Mouse (Mus musculus) limb, embryonic 11.5 days (tissue): ENCODE results near the gene Kremen1. TPM values are rescaled to one million over a fixed set of nuclear protein-coding genes. Genes with fewer than 3 reads are reported as not detected.

Source experiments
- ATAC-seq: fragments of 200-750 bp; cut with Nextera tagmentation; 2 replicates; pipeline ENCODE4 v1.8.0; 2017; ENCODE audit warnings: low read depth; ENCODE audit not compliant: insufficient number of reproducible peaks, low FRiP score, low TSS enrichment
- DNase-seq: peaks from one replicate; pipeline ENCODE4 v3.0.0-alpha.2; 2015; ENCODE audit warnings: low spot score
- H3K27ac ChIP-seq: fragments of 300-500 bp; sonication (generic); replicated peaks from 2 replicates; pipeline ENCODE4 v1.5.1; 2014; ENCODE audit warnings: low read depth, mild to moderate bottlenecking, low read length
- H3K27me3 ChIP-seq: fragments of 300-500 bp; sonication (generic); 2 replicates; pipeline ENCODE4 v1.6.1; 2014; ENCODE audit warnings: mild to moderate bottlenecking, low read length, mixed read lengths; ENCODE audit not compliant: control insufficient read depth, insufficient read depth
- H3K36me3 ChIP-seq: fragments of 300-500 bp; sonication (generic); 2 replicates; pipeline ENCODE4 v1.6.1; 2014; ENCODE audit warnings: mild to moderate bottlenecking, low read length, moderate library complexity, mixed read lengths; ENCODE audit not compliant: control insufficient read depth, insufficient read depth
- H3K4me1 ChIP-seq: fragments of 300-500 bp; sonication (generic); 2 replicates; pipeline ENCODE4 v1.6.1; 2014; ENCODE audit warnings: low read length, mixed read lengths; ENCODE audit not compliant: control insufficient read depth, insufficient read depth
- H3K4me2 ChIP-seq: fragments of 300-500 bp; sonication (generic); 2 replicates; pipeline ENCODE4 v1.6.1; 2014; ENCODE audit warnings: low read depth, mild to moderate bottlenecking, moderate library complexity; ENCODE audit not compliant: severe bottlenecking
- H3K4me3 ChIP-seq: fragments of 300-500 bp; sonication (generic); 2 replicates; pipeline ENCODE4 v1.5.1; 2014; ENCODE audit warnings: low read depth, low read length
- H3K9ac ChIP-seq: fragments of 300-500 bp; sonication (generic); 2 replicates; pipeline ENCODE4 v1.6.1; 2014; ENCODE audit warnings: mild to moderate bottlenecking, low read length
- H3K9me3 ChIP-seq: fragments of 300-500 bp; sonication (generic); 2 replicates; pipeline ENCODE4 v1.6.1; 2016; ENCODE audit warnings: low read length; ENCODE audit not compliant: control insufficient read depth
- WGBS: fragments of 180-500 bp; shearing (Covaris S2); extraction: QIAGEN DNeasy Blood & Tissue Kit; methylation state at CpG from one replicate; pipeline ENCODE4 v1.1.7; 2014; 5-methylcytosine and 5-hydroxymethylcytosine counted together
- polyA plus RNA-seq: library from polyadenylated mRNA; unstranded; fragments of >200 nt; fragmentation: Nextera tagmentation; extraction: Ambion mirVana; gene quantifications from 2 replicates; pipeline ENCODE4 v1.2.1, GENCODE M21; 2014

The Kremen1 gene
- polyA plus RNA-seq, 1 experiment from 2014 or later, result 10.3 TPM

DNA sequence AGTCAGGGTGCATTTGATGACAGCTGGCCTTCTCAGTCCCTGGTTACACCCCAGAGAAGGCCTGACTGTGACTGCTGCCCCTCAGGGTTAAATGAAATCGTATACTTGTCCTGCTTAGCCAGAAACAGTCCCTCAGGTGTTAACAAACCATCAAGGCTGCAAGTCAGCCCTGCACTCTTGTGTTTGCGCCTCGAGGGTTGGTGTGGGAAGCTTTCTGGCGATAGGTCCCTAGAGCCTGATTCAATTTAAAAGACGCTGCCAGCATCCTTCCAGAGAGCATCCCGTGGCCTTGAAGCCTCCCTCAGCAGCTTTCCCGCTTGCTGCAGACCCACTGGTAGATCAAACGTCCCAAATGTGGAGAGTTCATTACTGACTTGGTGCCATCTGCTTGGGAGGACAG, 82.0 kb downstream of the Kremen1 start:
- Histone ChIP-seq H3K27ac (no peak overlapping the region), H3K4me1 (0 out of 2 replicates have a peak, but pooled peaks cover 5% of the 10 kb centered on the region), H3K27me3 (no peaks in the 10 kb centered on the region), H3K4me3 (no peak overlapping the region), H3K36me3 (no peaks in the 10 kb centered on the region), H3K9me3 (no peaks in the 10 kb centered on the region), H3K9ac (no peak overlapping the region), H3K4me2 (no peak overlapping the region)
- WGBS, result 43% methylated on average over 8 of the region's 8 CpGs
- DNase-seq (no peak), ATAC-seq (no peak)

DNA sequence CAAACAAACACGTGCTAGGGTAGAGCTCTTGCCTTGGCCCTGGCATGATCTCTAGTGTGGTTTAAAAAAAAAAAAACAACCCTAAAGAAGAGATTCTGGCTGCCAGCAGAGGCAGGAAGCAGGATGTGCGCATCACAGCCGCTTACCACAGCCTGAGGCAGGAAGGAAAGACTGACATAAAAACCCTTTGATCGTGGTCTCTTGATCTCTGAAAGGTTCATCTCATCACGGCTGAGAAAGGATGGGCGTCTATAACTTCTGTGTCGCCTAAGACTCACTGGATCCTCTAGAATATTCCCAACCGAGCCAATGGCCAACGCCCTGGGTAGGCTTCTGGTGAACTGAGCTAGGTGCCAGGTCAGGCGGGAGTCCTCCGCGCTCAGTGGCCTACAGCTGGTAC, 84.2 kb downstream of the Kremen1 start:
- H3K4me1 ChIP-seq, result no peaks in the 10 kb centered on the region
- no peak overlapping the region for H3K4me3 ChIP-seq
- H3K9me3 ChIP-seq, result no peaks in the 10 kb centered on the region
- no peak overlapping the region for H3K9ac ChIP-seq
- no peaks in the 10 kb centered on the region for H3K27me3 ChIP-seq
- H3K27ac ChIP-seq, result no peak overlapping the region
- WGBS, result 71% methylated on average over 12 of the region's 12 CpGs
- DNase-seq (no peak), ATAC-seq (no peak)
- H3K4me2 ChIP-seq, result no peak overlapping the region
- no peaks in the 10 kb centered on the region for H3K36me3 ChIP-seq

DNA sequence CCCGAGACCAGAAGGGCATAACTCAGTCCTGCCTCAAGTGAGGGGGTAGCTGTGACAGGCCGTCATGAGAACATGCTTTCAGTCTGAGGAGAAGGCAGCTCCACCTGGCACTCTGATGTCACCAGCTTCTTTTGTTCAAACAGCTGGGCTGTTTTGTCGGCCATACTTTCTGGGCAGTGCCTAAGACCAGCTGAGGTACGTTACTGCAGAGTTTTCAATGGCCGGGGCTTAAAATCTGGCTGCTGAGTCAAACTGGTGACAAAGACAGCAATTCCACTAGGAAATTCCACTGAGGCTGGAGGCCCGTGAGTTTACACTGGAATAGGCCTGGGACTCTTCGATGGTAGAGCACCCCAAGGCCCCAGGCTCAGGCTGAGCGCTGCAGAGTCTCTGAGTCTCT, 84.7 kb downstream of the Kremen1 start:
- H3K36me3 ChIP-seq, result no peaks in the 10 kb centered on the region
- no peaks in the 10 kb centered on the region for H3K4me1 ChIP-seq
- DNase-seq, result no peak
- H3K9ac ChIP-seq, result no peak overlapping the region
- 79% methylated on average over 8 of the region's 8 CpGs for WGBS
- no peak overlapping the region for H3K4me3 ChIP-seq
- H3K27me3 ChIP-seq, result no peaks in the 10 kb centered on the region
- H3K4me2 ChIP-seq, result no peak overlapping the region
- H3K27ac ChIP-seq, result no peak overlapping the region
- no peaks in the 10 kb centered on the region for H3K9me3 ChIP-seq
- no peak for ATAC-seq

DNA sequence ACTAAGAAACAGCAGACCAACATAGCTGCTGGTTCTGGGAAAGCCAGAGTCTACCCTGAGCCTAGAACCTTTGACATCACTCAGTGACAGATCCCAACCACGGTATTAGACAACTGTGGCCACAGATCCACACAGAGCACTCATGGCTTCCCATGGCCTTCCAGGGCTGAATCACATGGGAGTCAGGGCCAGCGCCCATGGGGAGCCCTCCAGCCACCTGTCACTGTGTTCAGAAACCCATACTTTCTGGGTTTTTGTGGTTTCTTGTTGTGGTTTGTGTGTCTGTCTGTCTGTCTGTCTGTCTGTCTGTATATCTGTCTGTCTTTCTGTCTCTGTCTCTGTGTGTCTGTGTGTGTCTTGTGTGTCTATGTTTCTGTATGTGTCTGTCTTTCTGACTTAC, 85.5 kb downstream of the Kremen1 start:
- H3K27me3 ChIP-seq, result no peaks in the 10 kb centered on the region
- H3K4me3 ChIP-seq, result no peak overlapping the region
- no peak for DNase-seq
- H3K4me1 ChIP-seq, result no peaks in the 10 kb centered on the region
- no peaks in the 10 kb centered on the region for H3K36me3 ChIP-seq
- WGBS, result 84% methylated on average over 2 of the region's 2 CpGs
- H3K9ac ChIP-seq, result no peak overlapping the region
- H3K27ac ChIP-seq, result no peak overlapping the region
- no peak overlapping the region for H3K4me2 ChIP-seq
- H3K9me3 ChIP-seq, result no peaks in the 10 kb centered on the region
- ATAC-seq, result no peak

DNA sequence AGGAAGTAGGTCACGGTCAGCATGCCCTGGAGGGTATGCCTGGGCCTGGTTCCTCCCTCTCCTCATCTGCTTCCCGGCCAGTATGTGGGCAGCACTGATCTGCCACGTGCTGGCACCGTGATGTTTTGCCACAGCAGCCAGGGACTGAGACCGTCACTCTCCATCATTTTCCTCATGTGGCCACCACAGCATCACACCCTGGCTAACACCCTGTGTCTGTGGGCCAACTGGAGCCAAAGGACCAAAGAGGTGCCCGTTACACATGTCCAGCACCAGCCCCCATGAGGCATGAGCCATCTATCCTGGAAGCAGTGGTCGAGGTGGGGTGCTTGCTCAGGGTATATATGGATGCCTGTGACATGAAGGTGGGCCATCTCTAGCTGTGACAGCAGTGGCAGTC, 86.2 kb downstream of the Kremen1 start:
- H3K9ac ChIP-seq, result no peak overlapping the region
- H3K9me3 ChIP-seq, result no peaks in the 10 kb centered on the region
- H3K27ac ChIP-seq, result no peak overlapping the region
- H3K27me3 ChIP-seq, result no peaks in the 10 kb centered on the region
- no peaks in the 10 kb centered on the region for H3K4me1 ChIP-seq
- no peak overlapping the region for H3K4me3 ChIP-seq
- DNase-seq (no peak), ATAC-seq (no peak)
- no peaks in the 10 kb centered on the region for H3K36me3 ChIP-seq
- WGBS, result 89% methylated on average over 7 of the region's 7 CpGs
- H3K4me2 ChIP-seq, result no peak overlapping the region

DNA sequence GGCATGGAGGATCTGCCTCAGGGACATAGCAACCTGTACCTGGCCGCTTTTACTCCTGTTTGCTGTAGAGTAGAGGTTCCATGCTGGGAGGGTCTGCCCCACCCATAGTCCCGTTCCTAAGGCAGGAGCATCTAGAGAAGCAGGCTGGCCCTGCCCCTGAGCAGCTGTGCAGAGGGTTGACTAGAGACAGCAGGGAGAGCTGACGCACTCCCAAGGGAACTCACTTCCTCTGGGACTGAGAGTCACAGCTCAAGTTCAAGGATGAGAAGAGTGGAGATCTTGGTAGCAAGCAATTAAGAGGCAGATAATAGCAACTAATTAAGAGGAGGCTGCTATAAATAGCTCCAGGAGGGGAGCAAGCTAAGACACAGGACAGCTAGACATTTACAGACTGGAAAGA, 88.5 kb downstream of the Kremen1 start:
- H3K27ac ChIP-seq, result no peak overlapping the region
- ATAC-seq, result no peak
- no peaks in the 10 kb centered on the region for H3K9me3 ChIP-seq
- DNase-seq, result no peak
- H3K9ac ChIP-seq, result no peak overlapping the region
- H3K4me3 ChIP-seq, result no peak overlapping the region
- H3K36me3 ChIP-seq, result no peaks in the 10 kb centered on the region
- 57% methylated on average over 3 of the region's 3 CpGs for WGBS
- H3K4me1 ChIP-seq, result no peaks in the 10 kb centered on the region
- no peak overlapping the region for H3K4me2 ChIP-seq
- H3K27me3 ChIP-seq, result no peaks in the 10 kb centered on the region

DNA sequence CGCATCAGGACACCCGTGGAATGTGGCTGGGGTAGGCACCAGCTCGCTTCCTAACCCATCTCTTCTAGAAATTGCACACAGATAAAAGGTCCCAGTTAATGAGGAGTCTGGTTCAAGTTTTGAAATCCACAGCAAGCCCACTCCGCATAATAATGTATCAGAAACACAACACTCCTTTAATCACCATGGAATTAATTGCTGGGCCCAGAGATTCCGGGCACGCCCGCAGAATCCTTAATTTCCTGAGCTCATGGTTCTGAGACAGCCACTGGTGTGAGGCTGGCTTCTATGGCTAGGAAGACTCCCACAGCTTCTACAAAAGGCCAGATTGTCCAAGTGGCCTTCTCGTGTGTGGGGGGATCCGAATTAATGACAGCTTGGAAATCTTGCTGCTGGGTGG, 94.0 kb downstream of the Kremen1 start:
- Histone ChIP-seq H3K4me2 (no peak overlapping the region), H3K4me3 (no peak overlapping the region), H3K9ac (no peak overlapping the region), H3K36me3 (no peaks in the 10 kb centered on the region), H3K4me1 (peaks cover 13% of the 10 kb centered on the region; the same call in 1 of the 2 replicates), H3K27me3 (no peaks in the 10 kb centered on the region), H3K27ac (no peak overlapping the region), H3K9me3 (no peaks in the 10 kb centered on the region)
- no peak for DNase-seq
- WGBS, result 86% methylated on average over 9 of the region's 9 CpGs
- ATAC-seq, result no peak

DNA sequence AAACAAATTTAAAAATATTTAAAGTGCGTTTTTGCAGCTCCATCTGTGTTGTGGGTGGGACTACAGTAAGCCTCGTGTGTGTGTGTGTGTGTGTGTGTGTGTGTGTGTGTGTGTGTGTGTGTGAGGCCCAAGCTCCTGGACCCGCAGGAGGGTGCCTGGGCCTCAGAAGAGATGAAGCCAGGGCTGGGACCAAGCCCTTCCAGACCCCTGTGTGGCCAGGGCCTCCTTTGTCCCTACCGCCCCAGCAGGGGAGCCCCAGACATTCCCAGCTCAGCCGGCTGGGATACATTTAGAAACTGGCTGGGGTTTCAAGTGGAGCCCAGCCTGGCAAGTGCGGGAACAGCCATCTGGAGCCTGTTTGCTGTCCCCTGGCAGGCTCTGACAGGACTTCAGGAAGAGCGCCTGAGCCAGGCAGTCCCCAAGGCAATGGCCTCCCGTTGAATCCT, 95.9 kb downstream of the Kremen1 start:
- peak overlapping the region; percentile 72 for H3K27ac ChIP-seq
- H3K36me3 ChIP-seq, result no peaks in the 10 kb centered on the region
- no peak overlapping the region for H3K4me2 ChIP-seq
- ATAC-seq, result peak; percentile 52; the same call in 1 of the 2 replicates
- H3K9ac ChIP-seq, result 0 out of 2 replicates have a peak overlapping the region, but pooled peaks have one; percentile 37
- H3K9me3 ChIP-seq, result no peaks in the 10 kb centered on the region; the same call in 1 of the 2 replicates
- WGBS, result 12% methylated on average over 8 of the region's 8 CpGs
- no peaks in the 10 kb centered on the region for H3K27me3 ChIP-seq
- no peak overlapping the region for H3K4me3 ChIP-seq
- H3K4me1 ChIP-seq, result peaks cover 13% of the 10 kb centered on the region; the same call in 1 of the 2 replicates
- peak; percentile 77 for DNase-seq

DNA sequence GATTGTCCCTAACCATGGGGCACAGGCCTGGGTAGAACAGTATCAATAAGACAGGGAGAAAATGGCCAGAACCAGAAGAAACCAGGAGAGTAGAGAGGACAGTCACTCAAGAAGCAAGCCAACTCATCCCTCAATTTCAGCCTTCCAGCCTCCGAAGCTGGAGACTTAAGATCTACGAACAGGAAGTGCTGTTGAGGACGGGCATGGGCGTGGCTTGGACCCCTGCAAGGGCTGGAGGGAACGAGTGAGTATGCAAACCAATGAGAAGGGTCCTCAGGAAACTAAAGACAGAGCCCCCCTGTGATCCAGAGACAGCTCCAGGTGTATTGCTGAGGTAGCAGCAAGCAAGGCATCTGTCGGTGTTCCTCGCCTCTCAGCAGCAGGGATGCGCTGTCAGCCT, 97.0 kb downstream of the Kremen1 start:
- no peaks in the 10 kb centered on the region for H3K36me3 ChIP-seq
- 22% methylated on average over 8 of the region's 8 CpGs for WGBS
- DNase-seq (no peak), ATAC-seq (no peak)
- no peak overlapping the region for H3K4me2 ChIP-seq
- H3K4me3 ChIP-seq, result no peak overlapping the region
- H3K4me1 ChIP-seq, result peaks cover 13% of the 10 kb centered on the region; the same call in 1 of the 2 replicates
- H3K27ac ChIP-seq, result no peak overlapping the region
- H3K27me3 ChIP-seq, result no peaks in the 10 kb centered on the region
- no peaks in the 10 kb centered on the region; the same call in 1 of the 2 replicates for H3K9me3 ChIP-seq
- H3K9ac ChIP-seq, result no peak overlapping the region
